Mouse (Mus musculus) hindbrain, postnatal 0 days (tissue): ENCODE data around the gene Stxbp1. TPM values are rescaled to one million over a fixed set of nuclear protein-coding genes. Genes with fewer than 3 reads are reported as not detected.

Source experiments
- ATAC-seq: fragments of 200-750 bp; cut with Nextera tagmentation; 2 replicates; pipeline ENCODE4 v1.8.0; 2017; ENCODE audit warnings: mild to moderate bottlenecking, moderate TSS enrichment, moderate library complexity
- DNase-seq: peaks from one replicate; pipeline ENCODE4 v3.0.0-alpha.2; 2015; ENCODE audit warnings: low spot score
- H3K27ac ChIP-seq: fragments of 300-500 bp; sonication (generic); 2 replicates; pipeline ENCODE4 v1.5.1; 2014; ENCODE audit warnings: mild to moderate bottlenecking
- H3K27me3 ChIP-seq: fragments of 300-500 bp; sonication (generic); 2 replicates; pipeline ENCODE4 v1.6.1; 2014; ENCODE audit warnings: low read length, mixed read lengths; ENCODE audit not compliant: insufficient read depth
- H3K36me3 ChIP-seq: fragments of 300-500 bp; sonication (generic); 2 replicates; pipeline ENCODE4 v1.6.1; 2014; ENCODE audit warnings: low read length, mixed read lengths; ENCODE audit not compliant: insufficient read depth
- H3K4me1 ChIP-seq: fragments of 300-500 bp; sonication (generic); 2 replicates; pipeline ENCODE4 v1.6.1; 2014; ENCODE audit warnings: antibody characterized with exemption, low read length, mixed read lengths; ENCODE audit not compliant: insufficient read depth
- H3K4me2 ChIP-seq: fragments of 300-500 bp; sonication (generic); 2 replicates; pipeline ENCODE4 v1.6.1; 2014; ENCODE audit warnings: low read depth, mild to moderate bottlenecking, low read length, moderate library complexity, mixed read lengths
- H3K4me3 ChIP-seq: fragments of 300-500 bp; sonication (generic); 2 replicates; pipeline ENCODE4 v1.5.1; 2014; ENCODE audit warnings: low read length
- H3K9ac ChIP-seq: fragments of 300-500 bp; sonication (generic); replicated peaks from 2 replicates; pipeline ENCODE4 v1.6.1; 2014; ENCODE audit warnings: mild to moderate bottlenecking, low read length, moderate library complexity, mixed read lengths
- H3K9me3 ChIP-seq: fragments of 300-500 bp; sonication (generic); 2 replicates; pipeline ENCODE4 v1.6.1; 2016; ENCODE audit warnings: low read length, mixed read lengths
- CTCF ChIP-seq: IDR thresholded peaks from 2 replicates; pipeline ENCODE4 v1.5.1; 2016; ENCODE audit warnings: antibody characterized with exemption, control low read depth, low read depth
- WGBS: fragments of 180-500 bp; shearing (Covaris S2); extraction: QIAGEN DNeasy Blood & Tissue Kit; methylation state at CpG from one replicate; pipeline ENCODE4 v1.1.7; 2014; 5-methylcytosine and 5-hydroxymethylcytosine counted together
- polyA plus RNA-seq: library from polyadenylated mRNA; unstranded; fragments of >200 nt; fragmentation: Nextera tagmentation; extraction: Ambion mirVana; gene quantifications from 2 replicates; pipeline ENCODE4 v1.2.1, GENCODE M21; 2015
- total RNA-seq: library from RNA; depleted of rRNA; stranded (reverse); fragments of >200 nt; gene quantifications from 2 replicates; pipeline ENCODE4 v1.2.3, GENCODE M21; 2014

Gene Stxbp1
- total and polyA plus RNA-seq, 2 experiments from 2014 or later, result 142 to 348 TPM

DNA sequence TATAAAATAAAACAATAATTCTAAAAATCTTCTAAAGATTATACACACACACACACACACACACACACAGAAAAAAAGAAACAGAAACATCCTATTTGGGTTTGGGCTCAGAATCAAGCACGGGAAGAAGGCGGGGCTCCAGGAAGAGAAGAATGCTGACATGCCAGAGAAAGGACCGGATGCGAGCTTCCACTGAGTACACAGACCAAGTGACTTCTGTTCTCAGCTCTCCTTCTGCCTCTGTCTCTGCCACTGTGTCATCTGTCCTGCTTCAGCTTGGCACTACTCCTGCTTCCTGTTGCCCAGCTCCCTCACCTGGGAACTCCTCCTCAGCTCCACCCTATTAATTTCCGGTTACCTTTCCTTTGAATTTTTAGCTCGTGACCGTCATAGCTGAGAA lies 12.5 kb downstream of the Stxbp1 start:
- WGBS, result 68% methylated on average over 7 of the region's 7 CpGs
- TF ChIP-seq CTCF, result no peak

DNA sequence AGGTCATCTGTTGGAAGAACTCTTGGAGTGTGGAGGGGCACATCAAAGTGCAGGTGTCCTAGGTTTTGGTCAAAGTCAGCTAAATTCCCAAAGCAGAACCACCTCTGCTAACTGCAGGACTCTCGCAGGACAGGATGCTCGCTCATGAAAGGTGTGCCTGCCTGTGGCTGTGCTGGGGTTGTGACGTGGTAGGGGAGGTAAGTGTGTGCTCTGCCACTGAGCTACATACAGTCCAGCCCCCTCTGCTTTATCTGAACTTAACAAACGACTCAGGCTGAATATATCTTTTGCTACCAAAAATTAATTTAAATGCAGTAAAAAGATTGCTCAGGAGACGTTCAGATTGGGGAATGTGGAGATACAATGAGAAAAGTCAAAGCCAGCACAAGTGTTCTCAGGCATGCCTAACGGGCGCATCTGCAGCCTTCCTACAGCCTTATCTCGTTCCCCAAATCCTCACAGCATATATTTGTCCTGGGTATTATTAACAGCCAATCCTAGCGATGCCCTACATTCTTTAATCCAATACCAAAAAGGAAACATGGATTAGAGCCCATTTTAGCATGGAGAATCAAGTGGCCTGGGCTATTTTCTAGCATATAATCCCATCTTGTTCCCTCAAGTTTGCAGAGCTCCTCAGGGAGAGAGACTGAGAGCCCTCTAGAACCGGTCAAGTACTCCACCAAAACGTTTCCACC lies 17.9 kb downstream of the Stxbp1 start:
- ATAC-seq (no peak), DNase-seq (no peak)
- Histone ChIP-seq H3K36me3 (no peaks in the 10 kb centered on the region), H3K9me3 (no peaks in the 10 kb centered on the region), H3K4me2 (no peak overlapping the region), H3K27me3 (no peaks in the 10 kb centered on the region), H3K9ac (no peak overlapping the region; the same call in 1 of the 2 replicates), H3K27ac (no peak overlapping the region), H3K4me3 (no peak overlapping the region), H3K4me1 (no peaks in the 10 kb centered on the region)
- WGBS, result 78% methylated on average over 11 of the region's 11 CpGs
- TF ChIP-seq CTCF, result no peak

More for the DNA sequence above, 12.5 kb downstream of the Stxbp1 start:
- no peaks in the 10 kb centered on the region for H3K36me3 ChIP-seq
- no peak overlapping the region for H3K4me3 ChIP-seq
- ATAC-seq, result no peak
- H3K27ac ChIP-seq, result peak overlapping the region; percentile 51; the same call in 1 of the 2 replicates
- H3K4me2 ChIP-seq, result no peak overlapping the region
- no peak for DNase-seq
- H3K9me3 ChIP-seq, result no peaks in the 10 kb centered on the region
- H3K27me3 ChIP-seq, result no peaks in the 10 kb centered on the region
- no peaks in the 10 kb centered on the region for H3K4me1 ChIP-seq
- no peak overlapping the region for H3K9ac ChIP-seq

- H3K4me3 ChIP-seq, result no peak overlapping the region
- no peak overlapping the region for H3K4me2 ChIP-seq
- H3K4me1 ChIP-seq, result no peaks in the 10 kb centered on the region
- no peaks in the 10 kb centered on the region for H3K27me3 ChIP-seq
- DNase-seq (no peak), ATAC-seq (no peak)
- H3K27ac ChIP-seq, result no peak overlapping the region
- H3K9me3 ChIP-seq, result no peaks in the 10 kb centered on the region
- H3K36me3 ChIP-seq, result peaks cover 2% of the 10 kb centered on the region; the same call in 1 of the 2 replicates
- H3K9ac ChIP-seq, result no peak overlapping the region
- 70% methylated on average over 6 of the region's 6 CpGs for WGBS
- TF ChIP-seq CTCF, result no peak
These were observed 21.2 kb downstream of the Stxbp1 start for GRCm38 (mm10) chr2:32825796-32826195.

GRCm38 (mm10) chr2:32824778-32825177 lies 22.3 kb downstream of the Stxbp1 start:
- no peak overlapping the region for H3K4me2 ChIP-seq
- TF ChIP-seq CTCF, result no peak
- H3K9ac ChIP-seq, result no peak overlapping the region
- no peaks in the 10 kb centered on the region for H3K27me3 ChIP-seq
- DNase-seq (no peak), ATAC-seq (no peak)
- WGBS, result 94% methylated on average over 1 of the region's 1 CpGs
- no peaks in the 10 kb centered on the region for H3K9me3 ChIP-seq
- H3K4me1 ChIP-seq, result no peaks in the 10 kb centered on the region
- H3K27ac ChIP-seq, result peak overlapping the region; percentile 52; the same call in 1 of the 2 replicates
- no peak overlapping the region for H3K4me3 ChIP-seq
- H3K36me3 ChIP-seq, result peaks cover 8% of the 10 kb centered on the region

GRCm38 (mm10) chr2:32824181-32824580 lies 22.9 kb downstream of the Stxbp1 start:
- ATAC-seq (no peak), DNase-seq (peak; percentile 24)
- WGBS, result 21% methylated on average over 8 of the region's 8 CpGs
- Histone ChIP-seq H3K4me2 (no peak overlapping the region), H3K27me3 (no peaks in the 10 kb centered on the region), H3K4me1 (no peaks in the 10 kb centered on the region), H3K4me3 (no peak overlapping the region), H3K9me3 (no peaks in the 10 kb centered on the region), H3K27ac (peak overlapping the region; percentile 52), H3K9ac (no peak overlapping the region), H3K36me3 (peaks cover 12% of the 10 kb centered on the region)
- no peak for TF ChIP-seq CTCF

GRCm38 (mm10) chr2:32823579-32824154 lies 23.4 kb downstream of the Stxbp1 start:
- no peak for TF ChIP-seq CTCF
- Histone ChIP-seq H3K27me3 (no peaks in the 10 kb centered on the region), H3K27ac (peak overlapping the region; percentile 52), H3K4me2 (no peak overlapping the region), H3K4me3 (no peak overlapping the region), H3K9ac (no peak overlapping the region), H3K9me3 (no peaks in the 10 kb centered on the region), H3K4me1 (no peaks in the 10 kb centered on the region), H3K36me3 (peaks cover 12% of the 10 kb centered on the region)
- ATAC-seq, result 0 out of 2 replicates have a peak, but pooled peaks have one; percentile 10
- 42% methylated on average over 8 of the region's 8 CpGs for WGBS
- no peak for DNase-seq

- Histone ChIP-seq H3K4me3 (no peak overlapping the region), H3K36me3 (peaks cover 15% of the 10 kb centered on the region), H3K9ac (no peak overlapping the region), H3K4me2 (no peak overlapping the region), H3K27me3 (no peaks in the 10 kb centered on the region), H3K27ac (peak overlapping the region; percentile 52), H3K9me3 (no peaks in the 10 kb centered on the region), H3K4me1 (no peaks in the 10 kb centered on the region)
- WGBS, result 57% methylated on average over 11 of the region's 11 CpGs
- peak; percentile 38 for DNase-seq
- peak; percentile 37; the same call in 1 of the 2 replicates for ATAC-seq
- no peak for TF ChIP-seq CTCF
These were observed 23.9 kb downstream of the Stxbp1 start for GRCm38 (mm10) chr2:32823153-32823552.
